Mouse (Mus musculus) neural tube, embryonic 11.5 days (tissue): ENCODE results near the gene Blzf1. TPM values are rescaled to one million over a fixed set of nuclear protein-coding genes. Genes with fewer than 3 reads are reported as not detected.

ENCODE experiments used
- ATAC-seq: fragments of 200-750 bp; cut with Nextera tagmentation; 2 replicates; pipeline ENCODE4 v1.8.0; 2017; ENCODE audit warnings: moderate number of reproducible peaks, mild to moderate bottlenecking, moderate TSS enrichment, moderate library complexity; ENCODE audit not compliant: insufficient read depth, low FRiP score, low TSS enrichment
- DNase-seq: peaks from one replicate; pipeline ENCODE4 v3.0.0-alpha.2; 2015; ENCODE audit warnings: low spot score
- H3K27ac ChIP-seq: fragments of 300-500 bp; sonication (generic); 2 replicates; pipeline ENCODE4 v1.5.1; 2014; ENCODE audit warnings: low read depth, mild to moderate bottlenecking, low read length
- H3K27me3 ChIP-seq: fragments of 300-500 bp; sonication (generic); 2 replicates; pipeline ENCODE4 v1.6.1; 2014; ENCODE audit warnings: mild to moderate bottlenecking, low read length, mixed read lengths; ENCODE audit not compliant: control insufficient read depth, insufficient read depth
- H3K36me3 ChIP-seq: fragments of 300-500 bp; sonication (generic); 2 replicates; pipeline ENCODE4 v1.6.1; 2014; ENCODE audit warnings: mild to moderate bottlenecking, low read length, moderate library complexity, mixed read lengths; ENCODE audit not compliant: control insufficient read depth, insufficient read depth
- H3K4me1 ChIP-seq: fragments of 300-500 bp; sonication (generic); 2 replicates; pipeline ENCODE4 v1.6.1; 2014; ENCODE audit warnings: low read length, mixed read lengths; ENCODE audit not compliant: control insufficient read depth, insufficient read depth
- H3K4me2 ChIP-seq: fragments of 300-500 bp; sonication (generic); 2 replicates; pipeline ENCODE4 v1.6.1; 2014; ENCODE audit warnings: low read depth, mild to moderate bottlenecking, moderate library complexity
- H3K4me3 ChIP-seq: fragments of 300-500 bp; sonication (generic); 2 replicates; pipeline ENCODE4 v1.5.1; 2014; ENCODE audit warnings: low read depth, low read length
- H3K9ac ChIP-seq: fragments of 300-500 bp; sonication (generic); 2 replicates; pipeline ENCODE4 v1.6.1; 2014; ENCODE audit warnings: mild to moderate bottlenecking, low read length
- H3K9me3 ChIP-seq: fragments of 300-500 bp; sonication (generic); 2 replicates; pipeline ENCODE4 v1.6.1; 2016; ENCODE audit warnings: low read length; ENCODE audit not compliant: control insufficient read depth
- WGBS: fragments of 180-500 bp; shearing (Covaris S2); extraction: QIAGEN DNeasy Blood & Tissue Kit; methylation state at CpG from one replicate; pipeline ENCODE4 v1.1.7; 2014; 5-methylcytosine and 5-hydroxymethylcytosine counted together
- polyA plus RNA-seq: library from polyadenylated mRNA; unstranded; fragments of >200 nt; fragmentation: Nextera tagmentation; extraction: Ambion mirVana; gene quantifications from 2 replicates; pipeline ENCODE4 v1.2.1, GENCODE M21; 2014

Gene Blzf1
- polyA plus RNA-seq, 1 experiment from 2014 or later, result 28.9 TPM

DNA sequence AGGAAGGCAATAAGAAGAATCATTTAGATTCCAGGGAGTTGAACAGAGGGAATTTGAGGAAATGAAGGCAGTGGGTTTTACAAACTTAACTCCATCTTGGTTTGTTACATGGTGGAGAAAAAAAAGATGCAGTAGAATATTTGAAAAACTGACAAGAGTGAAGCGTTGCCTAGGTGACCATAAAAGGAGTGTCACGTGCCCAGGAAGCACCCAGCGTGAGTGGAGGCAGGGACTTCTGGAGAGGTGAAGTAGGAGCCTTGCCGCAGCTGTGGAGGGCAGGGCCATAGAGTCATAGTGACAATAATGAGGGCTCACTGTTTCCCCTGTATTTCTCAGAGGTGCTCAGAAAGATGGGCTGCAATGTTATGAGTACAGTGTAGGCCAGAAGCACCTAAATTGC is 28.0 kb downstream of the Blzf1 start:
- WGBS, result 70% methylated on average over 4 of the region's 4 CpGs

DNA sequence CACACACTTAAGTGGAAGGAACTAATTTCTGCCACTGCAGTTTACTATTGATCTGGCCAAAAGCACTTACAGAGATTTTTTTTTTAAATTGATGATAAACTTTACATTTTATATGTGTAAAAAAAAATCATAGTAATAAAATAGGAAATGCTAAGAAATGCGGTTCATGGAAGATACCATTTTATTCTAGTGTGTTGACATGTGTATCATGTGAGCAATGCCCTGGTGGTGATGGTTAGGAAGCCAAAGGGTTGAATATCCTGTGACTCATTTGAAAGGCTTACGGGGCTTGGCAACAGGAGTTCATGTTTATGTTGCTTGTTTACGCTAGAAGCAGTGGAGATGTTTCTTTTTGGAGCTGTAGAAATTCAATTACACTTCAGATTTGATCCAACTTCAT is 30.7 kb downstream of the Blzf1 start:
- H3K27me3 ChIP-seq, result no peaks in the 10 kb centered on the region
- ATAC-seq (no peak), DNase-seq (no peak)
- WGBS, result 93% methylated on average over 3 of the region's 3 CpGs
- H3K4me2 ChIP-seq, result no peak overlapping the region
- no peaks in the 10 kb centered on the region for H3K36me3 ChIP-seq
- H3K9ac ChIP-seq, result no peak overlapping the region
- H3K4me3 ChIP-seq, result no peak overlapping the region
- no peak overlapping the region for H3K27ac ChIP-seq
- H3K9me3 ChIP-seq, result no peaks in the 10 kb centered on the region
- no peaks in the 10 kb centered on the region for H3K4me1 ChIP-seq

More for the DNA sequence above, 28.0 kb downstream of the Blzf1 start:
- Histone ChIP-seq H3K36me3 (no peaks in the 10 kb centered on the region), H3K4me3 (no peak overlapping the region), H3K4me2 (no peak overlapping the region), H3K9ac (no peak overlapping the region), H3K27ac (no peak overlapping the region), H3K27me3 (no peaks in the 10 kb centered on the region), H3K4me1 (no peaks in the 10 kb centered on the region), H3K9me3 (no peaks in the 10 kb centered on the region)
- ATAC-seq (no peak), DNase-seq (no peak)

DNA sequence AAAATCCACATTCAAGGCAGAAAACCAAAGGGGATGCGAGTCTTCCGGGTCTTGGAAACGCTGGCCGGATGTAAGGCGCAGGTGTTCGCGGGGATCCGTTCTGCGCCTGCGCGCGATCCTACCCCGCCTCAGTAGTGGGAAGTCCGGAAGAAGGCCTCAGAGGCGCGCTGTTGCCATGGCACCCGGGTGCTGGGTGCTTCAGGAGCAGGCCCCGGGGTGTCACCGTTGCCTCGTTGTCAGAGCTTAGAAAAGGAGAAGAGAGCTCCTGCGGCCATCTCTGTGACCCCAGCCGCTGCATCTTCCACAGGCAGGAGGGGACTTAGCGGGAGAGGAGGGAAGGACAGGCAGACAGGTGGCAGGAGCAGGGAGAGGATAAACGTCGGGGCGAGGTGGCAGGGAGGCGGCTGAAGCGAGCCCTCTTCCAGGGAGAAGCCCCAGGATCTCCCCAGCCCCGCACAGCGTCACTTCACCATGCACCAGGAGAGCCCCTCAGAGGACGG is 31.8 kb downstream of the Blzf1 start, which contains the start of gene Ccdc181:
Gene Ccdc181 (plus strand): TSS at position 131 of the 500 bp plus-strand sequence.
- Histone ChIP-seq H3K27ac (no peak within 1 kb of the TSS), H3K4me1 (no peaks in the 10 kb centered on the region), H3K9me3 (no peaks in the 10 kb centered on the region), H3K27me3 (no peaks in the 10 kb centered on the region), H3K36me3 (no peaks in the 10 kb centered on the region), H3K4me2 (peak within 1 kb of the TSS; percentile 81), H3K4me3 (peak within 1 kb of the TSS; percentile 61), H3K9ac (peak within 1 kb of the TSS; percentile 64)
- DNase-seq (peak; percentile 93), ATAC-seq (peak; percentile 99)
- under 1% methylated on average over 31 of the region's 31 CpGs for WGBS

DNA sequence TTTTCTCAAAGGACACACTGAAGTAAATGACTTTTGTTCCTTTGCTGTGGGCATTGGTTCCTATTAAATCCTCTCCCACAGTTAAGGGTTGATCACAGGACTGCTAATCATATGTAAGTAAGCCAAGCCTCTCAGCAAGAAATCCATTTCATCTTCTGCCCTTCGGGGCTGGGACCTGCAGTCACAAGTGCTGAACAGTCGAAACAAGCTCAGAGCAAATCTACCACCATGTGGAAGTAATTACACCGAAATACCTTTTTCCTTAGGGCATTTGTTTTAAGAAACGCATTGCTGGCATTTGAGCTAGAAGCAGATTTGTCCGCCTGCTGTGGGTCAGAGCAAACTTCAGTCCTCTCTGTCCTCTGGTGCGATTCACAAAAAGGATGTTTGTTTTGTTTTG is 33.6 kb downstream of the Blzf1 start:
- H3K36me3 ChIP-seq, result no peaks in the 10 kb centered on the region
- WGBS, result 58% methylated on average over 6 of the region's 6 CpGs
- H3K4me1 ChIP-seq, result no peaks in the 10 kb centered on the region
- no peak overlapping the region for H3K27ac ChIP-seq
- no peaks in the 10 kb centered on the region for H3K9me3 ChIP-seq
- no peak for DNase-seq
- H3K4me3 ChIP-seq, result no peak overlapping the region
- no peaks in the 10 kb centered on the region for H3K27me3 ChIP-seq
- H3K4me2 ChIP-seq, result no peak overlapping the region
- no peak overlapping the region for H3K9ac ChIP-seq
- no peak for ATAC-seq

DNA sequence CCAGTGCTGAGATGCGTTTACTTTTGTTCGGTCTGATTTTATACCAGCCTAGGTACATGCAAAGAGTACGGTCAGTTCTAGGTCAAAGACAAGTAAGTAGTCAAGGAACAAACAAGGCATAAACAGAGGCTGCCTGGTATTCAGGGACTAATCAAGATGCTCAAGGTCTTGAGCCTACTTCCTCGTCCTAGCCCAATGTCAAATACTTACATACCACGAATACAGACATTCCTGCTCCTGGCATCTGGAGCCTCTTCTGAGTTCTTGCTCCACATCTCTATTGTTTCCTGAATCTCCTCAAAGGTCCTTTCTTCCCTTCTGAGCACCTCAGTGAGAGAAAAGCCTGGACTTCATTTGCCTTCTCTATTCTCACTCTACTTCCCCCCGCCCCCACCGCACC is 36.3 kb downstream of the Blzf1 start:
- ATAC-seq, result no peak
- Histone ChIP-seq H3K9me3 (no peaks in the 10 kb centered on the region), H3K4me1 (no peaks in the 10 kb centered on the region), H3K27ac (no peak overlapping the region), H3K4me3 (no peak overlapping the region), H3K36me3 (no peaks in the 10 kb centered on the region), H3K4me2 (no peak overlapping the region), H3K27me3 (no peaks in the 10 kb centered on the region), H3K9ac (no peak overlapping the region)
- no peak for DNase-seq
- 92% methylated on average over 7 of the region's 7 CpGs for WGBS

DNA sequence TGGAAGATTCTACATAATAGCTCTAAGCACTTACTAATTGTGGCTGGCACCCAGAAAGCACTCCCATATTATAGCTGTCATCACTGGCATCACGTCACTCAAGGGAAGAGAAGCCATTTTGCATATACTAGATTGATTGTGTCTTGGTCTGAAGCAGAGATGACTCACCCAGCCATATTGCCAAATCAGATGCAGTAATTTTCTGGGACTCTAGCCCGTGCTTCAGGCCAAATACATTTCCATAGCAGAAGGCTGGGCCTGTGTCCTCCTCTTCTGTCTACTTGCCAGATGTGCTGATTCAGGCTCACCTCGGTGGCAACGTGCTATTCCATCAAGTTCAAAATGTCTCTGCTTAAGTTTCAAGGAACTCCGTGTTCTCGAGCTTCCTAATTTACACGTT is 45.7 kb downstream of the Blzf1 start:
- Histone ChIP-seq H3K36me3 (peaks cover 6% of the 10 kb centered on the region), H3K4me2 (no peak overlapping the region), H3K4me1 (no peaks in the 10 kb centered on the region), H3K27me3 (no peaks in the 10 kb centered on the region), H3K9me3 (no peaks in the 10 kb centered on the region), H3K27ac (no peak overlapping the region), H3K9ac (no peak overlapping the region), H3K4me3 (no peak overlapping the region)
- ATAC-seq (no peak), DNase-seq (no peak)
- WGBS, result 92% methylated on average over 7 of the region's 7 CpGs

DNA sequence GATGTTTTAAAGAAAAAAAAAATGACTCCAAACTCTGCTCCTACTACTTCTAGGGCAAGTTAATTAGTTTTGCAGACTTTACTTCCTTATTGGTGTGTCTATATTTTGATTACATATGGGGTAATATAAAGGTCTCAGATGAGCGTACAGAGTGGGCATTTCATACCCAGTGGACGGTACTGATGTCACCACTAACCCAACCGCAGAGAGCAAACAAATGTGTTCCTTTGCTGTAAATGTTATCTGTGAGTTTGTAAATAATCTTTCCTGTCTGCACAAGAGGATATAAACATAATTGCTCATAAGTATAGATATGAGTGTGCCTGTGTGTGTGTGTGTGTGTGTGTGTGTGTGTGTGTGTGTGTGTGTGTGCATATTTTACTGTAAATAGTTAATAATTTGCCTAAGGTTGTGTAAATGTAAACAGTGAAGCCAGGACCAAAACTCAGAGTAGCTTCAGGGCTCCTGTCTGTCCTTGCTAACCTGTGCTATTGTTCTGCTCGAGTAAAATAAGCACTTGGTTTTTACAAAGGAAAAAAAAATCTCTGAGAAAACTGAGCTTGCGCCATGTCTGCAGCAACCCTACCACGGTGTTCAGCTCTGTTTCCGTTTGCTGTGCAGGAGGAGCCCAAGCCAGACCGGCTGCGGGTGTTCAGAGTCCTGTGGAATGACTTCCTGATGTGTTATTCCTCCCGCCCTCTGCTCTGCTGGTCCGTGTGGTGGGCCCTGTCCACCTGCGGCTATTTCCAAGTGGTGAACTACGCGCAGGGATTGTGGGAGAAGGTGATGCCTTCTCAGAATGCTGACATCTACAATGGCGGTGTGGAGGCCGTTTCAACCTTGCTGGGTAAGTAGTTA is 46.9 kb downstream of the Blzf1 start:
- ATAC-seq (no peak), DNase-seq (no peak)
- Histone ChIP-seq H3K4me2 (no peak overlapping the region), H3K9ac (no peak overlapping the region), H3K9me3 (no peaks in the 10 kb centered on the region), H3K27ac (no peak overlapping the region), H3K4me1 (no peaks in the 10 kb centered on the region), H3K4me3 (no peak overlapping the region), H3K27me3 (no peaks in the 10 kb centered on the region), H3K36me3 (peaks cover 6% of the 10 kb centered on the region)
- WGBS, result 86% methylated on average over 16 of the region's 16 CpGs

DNA sequence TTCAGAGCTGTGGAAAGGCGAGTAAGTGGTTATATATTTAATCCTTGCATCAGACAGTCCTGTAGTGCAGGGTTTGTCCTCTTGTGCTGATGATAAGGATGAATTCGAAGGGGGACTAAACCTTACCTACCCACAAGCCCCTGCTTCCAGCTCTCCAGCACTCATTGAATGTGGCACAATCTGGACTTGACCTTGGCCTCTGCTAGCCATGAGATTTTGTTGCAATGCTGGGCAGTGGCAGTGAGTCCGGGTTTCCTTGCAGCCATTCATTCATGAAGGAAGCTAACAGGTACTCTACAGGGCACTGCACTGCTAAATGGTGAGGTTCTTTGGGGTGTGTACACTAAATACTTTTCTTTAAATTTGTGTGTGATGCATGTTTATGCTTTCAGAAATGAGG is 52.5 kb downstream of the Blzf1 start:
- no peak overlapping the region for H3K4me2 ChIP-seq
- no peaks in the 10 kb centered on the region for H3K27me3 ChIP-seq
- H3K9ac ChIP-seq, result no peak overlapping the region
- ATAC-seq, result no peak
- no peak for DNase-seq
- H3K27ac ChIP-seq, result no peak overlapping the region
- H3K4me3 ChIP-seq, result no peak overlapping the region
- H3K4me1 ChIP-seq, result no peaks in the 10 kb centered on the region
- H3K36me3 ChIP-seq, result peaks cover 2% of the 10 kb centered on the region; the same call in 1 of the 2 replicates
- H3K9me3 ChIP-seq, result no peaks in the 10 kb centered on the region
- 77% methylated on average over 3 of the region's 3 CpGs for WGBS

DNA sequence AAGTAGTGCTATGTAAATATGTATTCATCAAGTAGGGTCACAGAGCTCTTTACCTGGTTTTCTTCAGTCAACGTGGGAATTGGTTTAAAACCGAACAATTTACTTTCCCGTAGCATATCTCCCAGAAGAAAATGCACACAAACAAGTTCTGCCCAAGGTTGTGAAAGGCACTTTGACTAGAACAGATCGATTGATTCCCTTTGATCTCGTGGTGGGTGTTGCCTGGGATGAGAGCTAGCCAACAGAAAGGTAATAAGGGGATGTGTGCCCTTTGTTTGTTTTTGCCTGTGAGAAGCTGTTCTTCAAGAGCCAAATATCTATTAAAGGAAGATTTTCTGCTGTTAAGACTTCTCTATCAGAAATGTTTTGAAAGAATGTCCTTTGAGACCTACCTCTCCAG is 54.7 kb downstream of the Blzf1 start:
- no peak for DNase-seq
- H3K9ac ChIP-seq, result no peak overlapping the region
- no peaks in the 10 kb centered on the region for H3K27me3 ChIP-seq
- H3K36me3 ChIP-seq, result peaks cover 2% of the 10 kb centered on the region; the same call in 1 of the 2 replicates
- H3K9me3 ChIP-seq, result no peaks in the 10 kb centered on the region
- H3K4me1 ChIP-seq, result peaks cover 6% of the 10 kb centered on the region
- no peak for ATAC-seq
- H3K4me2 ChIP-seq, result no peak overlapping the region
- WGBS, result 71% methylated on average over 5 of the region's 5 CpGs
- H3K4me3 ChIP-seq, result no peak overlapping the region
- H3K27ac ChIP-seq, result no peak overlapping the region
